Mouse (Mus musculus) thymus, adult 2 months (tissue): ENCODE results near the gene Lsm2.

Experiments
- CTCF ChIP-seq: fragments of 200-500 bp; IDR thresholded peaks from 2 replicates; pipeline ENCODE4 v1.5.1; 2012; ENCODE audit warnings: mild to moderate bottlenecking, control low read depth, low read length, moderate library complexity, borderline replicate concordance; ENCODE audit not compliant: control insufficient read depth, poor library complexity, insufficient read depth; ENCODE audit errors: extremely low read depth
- POLR2A ChIP-seq: fragments of 200-500 bp; IDR thresholded peaks from 2 replicates; pipeline ENCODE4 v1.6.1; 2012; ENCODE audit warnings: mild to moderate bottlenecking, low read length, control low read depth, moderate library complexity; ENCODE audit not compliant: control insufficient read depth, poor library complexity, insufficient read depth; ENCODE audit errors: extremely low read depth

DNA sequence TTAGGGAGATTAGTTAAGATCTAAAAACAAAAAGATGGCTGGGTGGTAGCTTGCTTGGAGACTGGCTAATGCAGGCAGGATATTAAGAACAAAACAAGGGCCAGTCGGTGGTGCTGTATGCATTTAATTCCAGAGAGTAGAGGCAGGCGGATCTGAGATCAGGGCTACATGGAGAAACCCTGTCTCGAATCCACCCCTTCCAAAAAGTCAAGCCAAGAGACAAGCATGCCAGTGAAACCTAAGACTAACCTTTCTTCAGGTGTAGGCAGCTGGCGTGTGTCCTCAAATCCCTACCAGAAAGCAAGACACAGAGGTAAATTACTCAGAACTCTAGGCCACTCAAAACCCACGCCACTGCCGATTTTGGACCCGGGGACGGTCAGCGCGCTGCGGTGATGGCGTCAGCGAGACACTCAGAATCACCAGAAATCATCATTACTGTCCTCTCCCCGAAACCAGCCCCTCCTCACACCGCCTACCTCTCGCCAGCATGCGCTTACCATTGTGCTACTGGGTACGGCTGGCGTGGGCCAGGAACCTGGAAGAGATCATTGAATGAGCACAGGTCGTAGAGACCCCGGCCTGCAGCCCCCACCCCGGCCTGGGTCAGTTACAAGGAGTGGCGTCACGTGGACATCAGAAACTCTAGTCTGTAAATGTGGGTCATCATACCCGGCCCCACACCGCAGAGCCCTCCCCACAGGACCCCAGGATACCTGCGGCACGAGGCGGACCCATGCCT, 29.9 kb upstream of the Lsm2 start:
- TF ChIP-seq POLR2A, result no peak
- TF ChIP-seq CTCF, result 0 out of 2 replicates have a peak, but pooled peaks have one; percentile 33
